Mouse (Mus musculus): ENCODE data around the gene Ppip5k2. TPM values are rescaled to one million over a fixed set of nuclear protein-coding genes. Genes with fewer than 3 reads are reported as not detected.

Ppip5k2 gene
- polyA plus RNA-seq, 1 experiment: 65.7 TPM

- no peak for DNase-seq (ENCODE audit: low read depth)
- TF ChIP-seq POLR2A (IDR thresholded peaks at IDR 0.05; ENCODE audit: borderline replicate concordance, extremely low read depth, insufficient read depth, insufficient read length, poor library complexity, severe bottlenecking) (no peak), CTCF (IDR thresholded peaks at IDR 0.05; ENCODE audit: borderline replicate concordance, extremely low read depth, insufficient read depth, insufficient read length) (no peak)
Measured at GRCm38 (mm10) chr1:97697273-97697672, 72.9 kb downstream of the Ppip5k2 start.

DNA sequence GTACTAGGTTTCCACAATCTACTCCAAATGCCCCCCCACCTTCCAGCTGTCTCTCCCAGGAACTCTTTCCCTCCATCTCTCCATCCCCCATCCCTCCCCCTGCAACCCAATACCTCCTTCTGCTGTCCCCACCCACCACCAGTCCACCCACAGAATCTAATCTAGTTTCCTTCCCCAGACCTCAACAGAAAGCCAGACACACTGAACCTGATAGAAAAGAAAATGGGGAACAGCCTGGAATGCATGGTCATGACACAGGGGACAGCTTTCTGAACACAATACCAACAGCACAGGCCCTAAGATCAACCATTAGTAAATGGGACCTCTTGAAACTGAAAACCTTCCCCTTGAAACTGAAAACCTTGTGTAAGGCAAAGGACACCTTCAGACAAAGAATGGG, 76.4 kb downstream of the Ppip5k2 start:
- TF ChIP-seq POLR2A (IDR thresholded peaks at IDR 0.05; ENCODE audit: borderline replicate concordance, extremely low read depth, insufficient read depth, insufficient read length, poor library complexity, severe bottlenecking) (no peak), CTCF (IDR thresholded peaks at IDR 0.05; ENCODE audit: borderline replicate concordance, extremely low read depth, insufficient read depth, insufficient read length) (no peak)
- no peak for DNase-seq (ENCODE audit: low read depth)

GRCm38 (mm10) chr1:97688756-97689155, 81.5 kb downstream of the Ppip5k2 start:
- no peak for TF ChIP-seq POLR2A (IDR thresholded peaks at IDR 0.05; ENCODE audit: borderline replicate concordance, extremely low read depth, insufficient read depth, insufficient read length, poor library complexity, severe bottlenecking)
- peak; percentile 68; the same call in 1 of the 2 replicates for TF ChIP-seq CTCF (IDR thresholded peaks at IDR 0.05; ENCODE audit: borderline replicate concordance, extremely low read depth, insufficient read depth, insufficient read length)
- peak; percentile 64 for DNase-seq (ENCODE audit: low read depth)

DNA sequence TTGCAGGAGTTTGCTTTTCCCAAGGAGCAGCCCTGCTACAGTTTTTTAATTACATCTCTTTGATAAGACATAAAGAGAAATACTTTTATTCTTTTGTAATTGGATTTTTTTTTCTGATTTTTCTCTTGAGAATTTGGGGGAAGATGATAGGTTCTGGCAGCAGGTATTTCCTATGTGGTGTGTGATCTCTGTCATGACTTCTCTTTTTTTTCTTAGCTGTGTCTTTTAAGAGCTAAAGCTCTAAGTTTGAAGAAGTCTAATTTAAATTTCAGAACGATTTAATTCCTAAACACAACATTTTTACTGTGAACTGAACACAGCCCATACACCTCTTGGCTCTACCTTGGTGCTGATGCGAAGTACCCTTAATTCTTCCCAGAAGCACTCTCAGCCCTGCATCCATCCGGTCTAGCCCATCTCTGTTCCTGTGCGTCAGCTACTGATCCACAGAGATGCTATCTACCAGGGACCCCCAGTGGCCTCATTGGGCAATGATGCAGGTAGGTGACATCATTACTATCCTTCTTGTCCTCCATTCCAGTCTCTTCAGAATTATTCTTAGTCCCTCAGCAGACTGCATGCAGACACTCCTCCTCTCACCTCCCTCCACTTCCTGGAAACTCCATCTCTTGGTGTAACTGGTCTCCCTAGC, 93.6 kb downstream of the Ppip5k2 start:
- TF ChIP-seq POLR2A (IDR thresholded peaks at IDR 0.05; ENCODE audit: borderline replicate concordance, extremely low read depth, insufficient read depth, insufficient read length, poor library complexity, severe bottlenecking) (no peak), CTCF (IDR thresholded peaks at IDR 0.05; ENCODE audit: borderline replicate concordance, extremely low read depth, insufficient read depth, insufficient read length) (no peak)
- DNase-seq (ENCODE audit: low read depth): no peak

- TF ChIP-seq POLR2A (IDR thresholded peaks at IDR 0.05; ENCODE audit: borderline replicate concordance, extremely low read depth, insufficient read depth, insufficient read length, poor library complexity, severe bottlenecking) (no peak), CTCF (IDR thresholded peaks at IDR 0.05; ENCODE audit: borderline replicate concordance, extremely low read depth, insufficient read depth, insufficient read length) (no peak)
- DNase-seq (ENCODE audit: low read depth): no peak
Measured at GRCm38 (mm10) chr1:97676115-97676514, 94.1 kb downstream of the Ppip5k2 start.

DNA sequence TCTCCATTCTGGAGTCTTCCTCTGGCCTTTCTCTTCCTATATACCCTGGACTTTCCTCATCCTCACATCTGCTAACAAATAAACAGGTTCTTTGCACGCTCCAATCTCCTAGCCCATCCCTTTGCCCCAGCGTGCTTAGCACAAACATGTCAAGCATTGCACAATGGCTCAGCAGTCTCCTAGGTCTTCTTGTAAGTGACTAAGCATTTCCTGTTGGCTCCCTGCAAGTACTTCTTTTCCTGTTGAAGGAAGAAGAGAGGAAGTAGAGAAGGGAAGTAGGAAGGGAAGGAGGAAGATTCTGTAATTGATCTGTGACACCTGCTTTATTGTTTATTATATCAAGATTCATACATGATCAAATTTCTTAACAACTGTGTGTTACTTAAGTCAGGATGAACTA, 97.4 kb downstream of the Ppip5k2 start:
- no peak for DNase-seq (ENCODE audit: low read depth)
- TF ChIP-seq POLR2A (IDR thresholded peaks at IDR 0.05; ENCODE audit: borderline replicate concordance, extremely low read depth, insufficient read depth, insufficient read length, poor library complexity, severe bottlenecking) (no peak), CTCF (IDR thresholded peaks at IDR 0.05; ENCODE audit: borderline replicate concordance, extremely low read depth, insufficient read depth, insufficient read length) (no peak)

- DNase-seq (ENCODE audit: low read depth): no peak
- TF ChIP-seq CTCF (IDR thresholded peaks at IDR 0.05; ENCODE audit: borderline replicate concordance, extremely low read depth, insufficient read depth, insufficient read length): no peak
- TF ChIP-seq POLR2A (IDR thresholded peaks at IDR 0.05; ENCODE audit: borderline replicate concordance, extremely low read depth, insufficient read depth, insufficient read length, poor library complexity, severe bottlenecking): no peak
Measured at GRCm38 (mm10) chr1:97667288-97667687, 102.9 kb downstream of the Ppip5k2 start.

- TF ChIP-seq POLR2A (IDR thresholded peaks at IDR 0.05; ENCODE audit: borderline replicate concordance, extremely low read depth, insufficient read depth, insufficient read length, poor library complexity, severe bottlenecking) (no peak), CTCF (IDR thresholded peaks at IDR 0.05; ENCODE audit: borderline replicate concordance, extremely low read depth, insufficient read depth, insufficient read length) (no peak)
- no peak for DNase-seq (ENCODE audit: low read depth)
Measured at GRCm38 (mm10) chr1:97662324-97662723, 107.9 kb downstream of the Ppip5k2 start.

GRCm38 (mm10) chr1:97661406-97662241, 108.6 kb downstream of the Ppip5k2 start, which contains the start of gene D1Ertd622e:
D1Ertd622e (minus strand) TSS chr1:97662074.
- peak; percentile 94 for DNase-seq (ENCODE audit: low read depth)
- TF ChIP-seq CTCF (IDR thresholded peaks at IDR 0.05; ENCODE audit: borderline replicate concordance, extremely low read depth, insufficient read depth, insufficient read length) (no peak), POLR2A (IDR thresholded peaks at IDR 0.05; ENCODE audit: borderline replicate concordance, extremely low read depth, insufficient read depth, insufficient read length, poor library complexity, severe bottlenecking) (peak; percentile 90)

DNA sequence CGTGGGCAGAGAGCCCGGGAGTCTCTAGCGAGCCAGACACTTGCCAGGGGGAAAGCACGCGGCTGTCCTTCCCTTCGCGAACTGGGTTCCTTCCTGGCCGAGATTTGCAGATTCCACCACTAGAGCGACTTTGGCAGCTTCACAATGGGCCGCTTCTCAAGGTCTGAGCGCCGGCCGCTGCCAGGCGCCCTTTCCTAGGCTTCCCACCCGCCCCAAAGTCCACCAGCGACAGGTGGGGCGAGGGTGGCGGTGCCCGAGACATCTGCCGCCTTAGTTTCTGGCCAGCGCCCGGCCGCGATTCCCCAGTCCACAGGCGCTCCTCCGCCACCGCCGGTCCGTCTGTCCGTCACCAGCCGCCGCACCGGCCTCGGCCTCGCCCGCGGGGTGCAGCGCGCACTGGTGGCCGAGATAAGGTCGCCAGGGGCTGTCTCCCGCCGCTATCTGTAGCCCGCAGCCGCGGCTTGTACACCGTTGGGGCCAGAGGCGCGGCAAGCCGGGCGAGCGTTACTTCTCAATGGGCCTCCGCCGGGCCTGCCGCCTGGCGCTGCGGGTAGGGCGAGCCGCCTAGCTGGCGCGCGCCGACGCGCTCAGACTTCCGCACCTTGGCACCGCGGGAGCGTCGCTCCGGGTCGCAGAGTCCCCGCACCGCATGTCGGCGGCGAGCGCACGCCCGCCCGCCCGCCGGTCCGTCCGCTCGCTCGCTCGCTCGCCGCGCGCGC, 109.4 kb downstream of the Ppip5k2 start:
- peak; percentile 89 for DNase-seq (ENCODE audit: low read depth)
- TF ChIP-seq POLR2A (IDR thresholded peaks at IDR 0.05; ENCODE audit: borderline replicate concordance, extremely low read depth, insufficient read depth, insufficient read length, poor library complexity, severe bottlenecking): peak; percentile 42; the same call in 1 of the 2 replicates
- TF ChIP-seq CTCF (IDR thresholded peaks at IDR 0.05; ENCODE audit: borderline replicate concordance, extremely low read depth, insufficient read depth, insufficient read length): peak; percentile 33; the same call in 1 of the 2 replicates

DNA sequence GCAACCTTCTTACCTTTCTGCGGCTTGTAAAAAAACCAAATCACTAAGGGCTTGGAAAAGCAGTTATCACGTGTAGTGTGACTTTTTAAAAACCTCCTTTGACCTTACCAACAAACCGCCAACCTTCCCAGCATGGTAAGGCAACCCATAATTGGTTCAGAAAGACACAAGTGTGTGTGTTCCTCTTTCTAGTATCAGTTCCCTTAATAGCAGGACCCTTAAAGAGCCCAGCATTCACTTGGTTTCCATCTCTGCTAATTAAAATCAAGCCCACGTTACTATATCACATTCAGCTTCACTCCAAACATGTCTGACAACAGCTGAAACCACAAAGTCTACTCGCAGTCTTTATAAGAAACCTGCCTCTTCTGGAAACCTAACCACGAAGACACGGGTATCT, 110.8 kb downstream of the Ppip5k2 start:
- peak; percentile 32 for DNase-seq (ENCODE audit: low read depth)
- TF ChIP-seq CTCF (IDR thresholded peaks at IDR 0.05; ENCODE audit: borderline replicate concordance, extremely low read depth, insufficient read depth, insufficient read length) (no peak), POLR2A (IDR thresholded peaks at IDR 0.05; ENCODE audit: borderline replicate concordance, extremely low read depth, insufficient read depth, insufficient read length, poor library complexity, severe bottlenecking) (no peak)
